Mouse (Mus musculus): ENCODE measurements at regions not wholly inside any gene's neighbourhood (a gene's known extent, or its start where the extent isn't known, plus 50 kb on each side); places are given as distances from the start of the nearest gene placed in this dataset.

DNA sequence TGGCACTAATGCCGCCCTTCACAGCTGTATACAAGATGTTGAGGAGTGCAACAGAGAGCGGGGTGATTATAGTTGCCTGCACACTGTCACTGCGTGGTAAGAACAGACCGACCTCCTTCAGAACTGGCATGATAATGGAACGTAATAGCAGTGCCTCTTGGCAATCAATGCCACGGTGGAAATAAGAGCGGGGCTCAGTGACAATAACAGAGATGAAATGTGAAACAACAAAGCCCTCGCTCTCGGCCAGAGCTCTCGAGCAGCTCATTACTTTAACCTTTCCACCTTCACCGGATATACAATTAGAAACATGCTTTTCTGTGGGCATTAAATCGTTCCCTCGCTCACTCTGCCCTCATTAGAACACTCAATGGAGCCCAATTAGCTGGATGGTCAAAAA, 277.7 kb upstream of the Nt5e start:
- no peak overlapping the region for H3K4me2 ChIP-seq (replicated peaks)
- H3K36me3 ChIP-seq (replicated peaks; ENCODE audit: control insufficient read depth, insufficient read depth): no peaks in the 10 kb centered on the region
- no peaks in the 10 kb centered on the region for H3K27me3 ChIP-seq (ENCODE audit: control insufficient read depth, insufficient read depth, low read length)
- ATAC-seq (ENCODE audit: low FRiP score) (no peak), DNase-seq (ENCODE audit: low spot score) (no peak)
- 74% methylated on average over 13 of the region's 13 CpGs for WGBS
- no peaks in the 10 kb centered on the region for H3K4me1 ChIP-seq (replicated peaks; ENCODE audit: control insufficient read depth, insufficient read depth, low read length)
- no peaks in the 10 kb centered on the region for H3K9me3 ChIP-seq (ENCODE audit: control insufficient read depth, low read length)
- H3K4me3 ChIP-seq (replicated peaks; ENCODE audit: low read length): no peak overlapping the region
- H3K27ac ChIP-seq: no peak overlapping the region
- no peak overlapping the region for H3K9ac ChIP-seq

DNA sequence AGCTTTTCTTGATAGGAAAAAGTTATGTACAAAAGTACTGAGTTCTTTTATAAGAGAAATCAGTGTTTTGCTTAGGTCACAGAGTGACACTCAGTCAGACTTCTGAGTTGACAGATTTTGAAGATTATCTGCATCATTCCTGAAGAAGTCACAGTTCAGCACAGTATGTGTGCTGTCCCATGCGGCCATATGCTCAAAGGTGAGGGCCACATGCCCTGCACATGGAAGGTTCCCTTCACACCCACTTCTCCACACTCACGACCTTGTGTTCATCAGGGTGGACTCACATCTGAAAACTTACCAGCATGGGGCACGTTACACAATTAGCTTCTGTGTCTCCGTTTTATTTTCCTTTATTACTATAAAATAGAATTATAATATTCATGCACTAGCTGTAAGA, 277.2 kb upstream of the Nt5e start:
- Histone ChIP-seq H3K4me1 (replicated peaks; ENCODE audit: control insufficient read depth, insufficient read depth, low read length) (no peaks in the 10 kb centered on the region), H3K27me3 (ENCODE audit: control insufficient read depth, insufficient read depth, low read length) (no peaks in the 10 kb centered on the region), H3K9ac (no peak overlapping the region), H3K4me2 (replicated peaks) (no peak overlapping the region), H3K36me3 (replicated peaks; ENCODE audit: control insufficient read depth, insufficient read depth) (no peaks in the 10 kb centered on the region), H3K9me3 (ENCODE audit: control insufficient read depth, low read length) (no peaks in the 10 kb centered on the region), H3K27ac (no peak overlapping the region), H3K4me3 (replicated peaks; ENCODE audit: low read length) (no peak overlapping the region)
- ATAC-seq (ENCODE audit: low FRiP score) (peak; percentile 60; the same call in 1 of the 2 replicates), DNase-seq (ENCODE audit: low spot score) (no peak)
- WGBS: 88% methylated on average over 4 of the region's 4 CpGs

DNA sequence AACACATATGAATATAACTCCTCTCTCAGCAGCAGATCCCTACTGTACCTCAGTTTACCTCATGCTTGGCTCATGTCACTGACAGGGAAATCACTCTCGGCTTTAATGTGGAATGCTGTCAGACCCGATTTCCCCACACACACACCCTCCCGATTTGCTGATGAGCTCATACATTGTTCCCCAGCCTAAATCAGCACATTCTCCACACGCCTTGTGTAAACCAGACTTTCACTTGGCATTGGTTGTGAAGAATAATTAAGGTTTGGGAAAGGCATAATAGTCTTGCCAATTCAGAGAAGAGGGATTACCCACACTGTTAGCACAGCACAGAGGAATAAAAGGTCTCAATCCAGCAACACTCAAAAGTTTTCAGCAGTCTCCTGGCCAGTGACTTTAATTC, 268.4 kb upstream of the Nt5e start:
- Histone ChIP-seq H3K36me3 (replicated peaks; ENCODE audit: control insufficient read depth, insufficient read depth) (no peaks in the 10 kb centered on the region), H3K9ac (no peak overlapping the region), H3K4me2 (replicated peaks) (no peak overlapping the region), H3K4me3 (replicated peaks; ENCODE audit: low read length) (no peak overlapping the region), H3K4me1 (replicated peaks; ENCODE audit: control insufficient read depth, insufficient read depth, low read length) (no peaks in the 10 kb centered on the region), H3K27ac (no peak overlapping the region), H3K9me3 (ENCODE audit: control insufficient read depth, low read length) (no peaks in the 10 kb centered on the region), H3K27me3 (ENCODE audit: control insufficient read depth, insufficient read depth, low read length) (no peaks in the 10 kb centered on the region)
- 60% methylated on average over 4 of the region's 4 CpGs for WGBS
- ATAC-seq (ENCODE audit: low FRiP score) (peak; percentile 24; the same call in 1 of the 2 replicates), DNase-seq (ENCODE audit: low spot score) (no peak)

DNA sequence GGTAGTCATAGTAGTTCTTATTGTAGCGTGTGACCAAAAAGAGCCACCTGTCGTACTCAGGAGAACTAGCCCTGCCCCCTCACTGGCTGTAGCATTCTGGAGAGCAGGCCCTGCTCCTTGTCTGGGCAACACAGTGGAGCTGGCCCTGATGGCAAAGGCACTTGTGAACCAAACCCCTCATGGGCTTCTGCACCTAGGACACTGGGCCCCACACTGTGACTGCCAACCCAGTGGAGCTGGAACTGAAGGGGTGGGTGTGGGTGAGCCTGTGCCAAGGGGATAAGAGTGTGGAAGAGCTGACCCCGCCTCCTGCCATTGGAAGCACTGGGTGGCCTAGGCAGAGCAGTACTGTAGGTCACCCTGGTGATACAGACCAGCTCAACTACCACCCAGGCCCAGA, 268.0 kb upstream of the Nt5e start:
- DNase-seq (ENCODE audit: low spot score): no peak
- no peak overlapping the region for H3K27ac ChIP-seq
- H3K9me3 ChIP-seq (ENCODE audit: control insufficient read depth, low read length): no peaks in the 10 kb centered on the region
- WGBS: 89% methylated on average over 3 of the region's 3 CpGs
- no peak overlapping the region for H3K4me3 ChIP-seq (replicated peaks; ENCODE audit: low read length)
- no peaks in the 10 kb centered on the region for H3K27me3 ChIP-seq (ENCODE audit: control insufficient read depth, insufficient read depth, low read length)
- no peaks in the 10 kb centered on the region for H3K36me3 ChIP-seq (replicated peaks; ENCODE audit: control insufficient read depth, insufficient read depth)
- ATAC-seq (ENCODE audit: low FRiP score): peak; percentile 51; the same call in 1 of the 2 replicates
- H3K4me1 ChIP-seq (replicated peaks; ENCODE audit: control insufficient read depth, insufficient read depth, low read length): 0 out of 2 replicates have a peak, but pooled peaks cover 1% of the 10 kb centered on the region
- H3K4me2 ChIP-seq (replicated peaks): no peak overlapping the region
- H3K9ac ChIP-seq: no peak overlapping the region

DNA sequence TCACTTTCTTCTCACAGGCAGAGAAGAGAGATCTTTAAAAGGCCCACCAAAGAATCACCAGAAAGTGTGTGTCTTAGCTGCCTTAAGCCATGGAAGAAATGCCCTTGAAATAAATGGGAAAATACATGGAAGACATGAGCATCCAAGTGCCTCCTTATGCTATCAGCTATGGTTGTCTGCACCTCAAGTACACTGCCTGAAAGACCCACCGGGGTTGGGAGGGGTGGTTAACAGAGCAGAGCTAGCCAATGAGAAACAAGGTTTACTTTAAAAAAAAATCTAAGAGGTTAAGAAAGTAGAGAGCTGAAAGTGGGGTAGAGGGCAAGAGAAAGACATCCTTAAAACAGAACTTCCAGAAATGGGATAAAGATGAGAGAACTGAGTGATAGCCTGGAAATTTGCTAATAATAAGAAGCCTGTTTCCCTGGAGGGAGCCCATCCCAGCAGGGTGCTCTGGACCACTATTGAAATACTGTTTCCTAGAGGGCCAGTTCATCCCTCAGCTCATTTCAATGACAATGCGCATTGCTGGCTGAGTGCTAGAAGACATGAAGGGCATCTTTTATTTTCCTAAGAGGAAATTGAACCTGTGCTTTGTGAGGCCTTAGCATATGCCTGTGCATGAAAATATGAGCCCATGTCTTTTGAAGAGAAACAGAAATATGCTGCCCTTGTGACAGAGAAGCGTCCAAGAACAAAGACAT, 262.9 kb upstream of the Nt5e start:
- H3K4me2 ChIP-seq (replicated peaks): no peak overlapping the region
- DNase-seq (ENCODE audit: low spot score) (no peak), ATAC-seq (ENCODE audit: low FRiP score) (no peak)
- H3K4me1 ChIP-seq (replicated peaks; ENCODE audit: control insufficient read depth, insufficient read depth, low read length): 0 out of 2 replicates have a peak, but pooled peaks cover 4% of the 10 kb centered on the region
- no peak overlapping the region for H3K27ac ChIP-seq
- H3K4me3 ChIP-seq (replicated peaks; ENCODE audit: low read length): no peak overlapping the region
- no peaks in the 10 kb centered on the region for H3K9me3 ChIP-seq (ENCODE audit: control insufficient read depth, low read length)
- no peaks in the 10 kb centered on the region for H3K36me3 ChIP-seq (replicated peaks; ENCODE audit: control insufficient read depth, insufficient read depth)
- H3K27me3 ChIP-seq (ENCODE audit: control insufficient read depth, insufficient read depth, low read length): no peaks in the 10 kb centered on the region
- 17% methylated on average over 3 of the region's 3 CpGs for WGBS
- H3K9ac ChIP-seq: no peak overlapping the region

DNA sequence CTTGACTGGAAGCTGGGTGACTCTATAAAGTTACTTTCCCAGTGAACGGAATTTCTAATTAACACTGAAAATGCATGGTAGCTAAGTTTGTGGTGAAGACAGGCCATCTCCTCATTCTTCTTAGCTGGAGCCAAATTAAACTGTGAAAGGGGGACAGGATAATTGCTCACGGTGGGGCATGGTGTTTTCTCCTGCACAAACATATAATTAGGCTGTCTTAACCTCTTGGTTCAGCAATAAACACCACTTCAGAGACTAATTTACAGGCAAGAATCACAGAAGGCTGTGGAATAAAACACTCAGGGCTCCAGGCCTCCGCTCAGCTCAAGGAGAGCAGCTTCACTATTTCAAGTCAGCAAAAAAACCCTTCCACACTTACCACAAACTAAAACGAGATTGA, 261.9 kb upstream of the Nt5e start:
- no peak overlapping the region for H3K27ac ChIP-seq
- no peak overlapping the region for H3K9ac ChIP-seq
- H3K9me3 ChIP-seq (ENCODE audit: control insufficient read depth, low read length): no peaks in the 10 kb centered on the region
- 57% methylated on average over 4 of the region's 4 CpGs for WGBS
- H3K4me3 ChIP-seq (replicated peaks; ENCODE audit: low read length): no peak overlapping the region
- 0 out of 2 replicates have a peak, but pooled peaks cover 4% of the 10 kb centered on the region for H3K4me1 ChIP-seq (replicated peaks; ENCODE audit: control insufficient read depth, insufficient read depth, low read length)
- DNase-seq (ENCODE audit: low spot score): no peak
- H3K36me3 ChIP-seq (replicated peaks; ENCODE audit: control insufficient read depth, insufficient read depth): no peaks in the 10 kb centered on the region
- no peak for ATAC-seq (ENCODE audit: low FRiP score)
- no peaks in the 10 kb centered on the region for H3K27me3 ChIP-seq (ENCODE audit: control insufficient read depth, insufficient read depth, low read length)
- H3K4me2 ChIP-seq (replicated peaks): no peak overlapping the region

DNA sequence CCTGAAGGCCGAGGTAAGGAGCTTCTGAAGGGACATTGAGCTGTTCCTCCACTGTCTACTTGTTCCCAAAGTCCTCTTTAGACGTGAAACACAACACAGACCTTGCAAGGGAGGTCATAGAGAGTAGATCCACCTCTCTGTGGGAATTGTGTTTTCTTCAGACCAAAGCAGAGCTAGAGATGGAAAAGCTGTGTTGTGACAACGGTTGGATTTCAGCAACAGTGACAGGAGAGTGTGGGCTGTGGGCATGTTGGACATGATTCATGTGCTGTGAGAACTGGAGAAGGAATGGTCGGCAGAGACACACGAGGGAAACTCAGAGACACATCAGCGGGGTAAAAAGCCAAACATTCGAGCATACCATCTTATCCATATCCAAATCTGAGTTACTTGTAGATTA, 261.2 kb upstream of the Nt5e start:
- Histone ChIP-seq H3K36me3 (replicated peaks; ENCODE audit: control insufficient read depth, insufficient read depth) (no peaks in the 10 kb centered on the region), H3K27ac (no peak overlapping the region), H3K4me1 (replicated peaks; ENCODE audit: control insufficient read depth, insufficient read depth, low read length) (0 out of 2 replicates have a peak, but pooled peaks cover 4% of the 10 kb centered on the region), H3K9me3 (ENCODE audit: control insufficient read depth, low read length) (no peaks in the 10 kb centered on the region), H3K4me3 (replicated peaks; ENCODE audit: low read length) (no peak overlapping the region), H3K27me3 (ENCODE audit: control insufficient read depth, insufficient read depth, low read length) (no peaks in the 10 kb centered on the region), H3K9ac (no peak overlapping the region), H3K4me2 (replicated peaks) (no peak overlapping the region)
- WGBS: 90% methylated on average over 7 of the region's 7 CpGs
- no peak for ATAC-seq (ENCODE audit: low FRiP score)
- DNase-seq (ENCODE audit: low spot score): no peak

DNA sequence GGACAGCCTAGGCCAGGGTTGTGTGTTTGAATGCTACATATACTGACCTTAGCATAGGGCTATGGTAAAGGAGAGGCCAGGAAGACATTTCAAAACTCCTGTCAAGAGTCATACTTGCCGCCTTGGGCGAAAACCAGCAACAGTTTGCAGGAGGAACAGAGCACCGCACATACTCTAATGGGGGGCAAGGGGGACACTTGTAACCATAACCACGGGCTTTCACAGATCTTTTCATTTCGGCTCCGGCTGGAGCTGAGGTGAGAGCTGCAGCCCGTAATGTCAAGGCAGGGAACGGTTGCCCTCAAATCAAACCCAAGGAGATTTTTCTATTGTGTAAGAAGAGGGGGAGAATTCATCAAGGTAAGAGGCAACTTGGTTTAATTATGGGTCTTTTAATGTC, 258.7 kb upstream of the Nt5e start:
- WGBS: 92% methylated on average over 8 of the region's 8 CpGs
- no peaks in the 10 kb centered on the region for H3K9me3 ChIP-seq (ENCODE audit: control insufficient read depth, low read length)
- no peaks in the 10 kb centered on the region for H3K36me3 ChIP-seq (replicated peaks; ENCODE audit: control insufficient read depth, insufficient read depth)
- H3K27ac ChIP-seq: no peak overlapping the region
- no peaks in the 10 kb centered on the region for H3K27me3 ChIP-seq (ENCODE audit: control insufficient read depth, insufficient read depth, low read length)
- DNase-seq (ENCODE audit: low spot score) (no peak), ATAC-seq (ENCODE audit: low FRiP score) (no peak)
- no peak overlapping the region for H3K4me3 ChIP-seq (replicated peaks; ENCODE audit: low read length)
- H3K4me1 ChIP-seq (replicated peaks; ENCODE audit: control insufficient read depth, insufficient read depth, low read length): 0 out of 2 replicates have a peak, but pooled peaks cover 4% of the 10 kb centered on the region
- no peak overlapping the region for H3K9ac ChIP-seq
- H3K4me2 ChIP-seq (replicated peaks): no peak overlapping the region

DNA sequence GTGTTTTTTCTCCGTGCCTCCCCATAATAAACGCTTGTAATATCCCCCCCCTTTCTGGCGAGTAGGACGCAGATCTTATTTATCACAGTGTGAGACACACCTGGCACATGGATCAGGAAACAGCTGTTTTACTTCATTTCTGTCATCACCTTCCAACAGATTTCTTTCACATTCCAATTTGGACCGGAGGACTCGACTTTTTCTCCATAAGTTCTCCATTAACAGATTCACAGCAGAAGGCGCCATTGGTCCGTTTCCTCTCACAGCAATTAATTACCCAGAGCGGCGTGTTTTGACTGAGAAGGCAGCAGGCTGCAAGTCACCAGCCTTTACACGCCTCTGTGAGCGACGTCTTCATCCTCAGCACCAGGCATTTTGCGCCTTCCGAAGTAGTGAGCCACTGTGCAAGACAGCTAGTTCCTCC, 258.1 kb upstream of the Nt5e start:
- peak; percentile 31; the same call in 1 of the 2 replicates for ATAC-seq (ENCODE audit: low FRiP score)

More for the DNA sequence above, 258.1 kb upstream of the Nt5e start:
- H3K4me3 ChIP-seq (replicated peaks; ENCODE audit: low read length): no peak overlapping the region
- H3K4me2 ChIP-seq (replicated peaks): no peak overlapping the region
- H3K27me3 ChIP-seq (ENCODE audit: control insufficient read depth, insufficient read depth, low read length): no peaks in the 10 kb centered on the region
- H3K36me3 ChIP-seq (replicated peaks; ENCODE audit: control insufficient read depth, insufficient read depth): no peaks in the 10 kb centered on the region
- WGBS: 58% methylated on average over 15 of the region's 15 CpGs
- no peak for DNase-seq (ENCODE audit: low spot score)
- no peaks in the 10 kb centered on the region for H3K9me3 ChIP-seq (ENCODE audit: control insufficient read depth, low read length)
- no peak overlapping the region for H3K9ac ChIP-seq
- 0 out of 2 replicates have a peak, but pooled peaks cover 4% of the 10 kb centered on the region for H3K4me1 ChIP-seq (replicated peaks; ENCODE audit: control insufficient read depth, insufficient read depth, low read length)
- no peak overlapping the region for H3K27ac ChIP-seq
